Mouse (Mus musculus): ENCODE data around the gene Pcdh15. TPM values are rescaled to one million over a fixed set of nuclear protein-coding genes. Genes with fewer than 3 reads are reported as not detected.

Pcdh15 gene
- total and polyA plus RNA-seq, 3 experiments: not detected

DNA sequence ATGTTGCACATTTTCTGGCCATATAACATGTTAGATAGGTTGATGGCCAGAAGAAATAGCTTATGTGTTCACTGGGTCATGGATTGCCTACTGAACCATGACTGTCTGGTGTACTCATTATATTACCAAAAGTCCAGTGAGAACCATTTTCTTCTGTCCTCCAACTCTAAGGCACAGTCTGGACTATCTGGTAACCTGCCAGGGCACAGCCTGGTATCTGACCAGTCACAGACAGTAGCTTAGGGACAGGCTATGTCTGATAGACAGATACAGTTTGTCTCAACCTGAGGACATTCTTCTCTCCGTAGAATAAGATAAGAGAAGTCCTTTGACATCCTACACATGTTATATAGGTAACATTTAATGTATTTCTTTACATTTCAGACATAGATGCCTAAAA, 1279.6 kb downstream of the Pcdh15 start:
- no peaks in the 10 kb centered on the region for H3K4me1 ChIP-seq (ENCODE audit: control insufficient read depth in 1 of 2, insufficient read depth in 2 of 2, low read length in 2 of 2)
- no peak overlapping the region for H3K4me3 ChIP-seq (ENCODE audit: control insufficient read depth in 1 of 2, insufficient read depth in 1 of 2, low read depth in 2 of 2, low read length in 2 of 2)
- no peaks in the 10 kb centered on the region for H3K9me3 ChIP-seq (replicated peaks; ENCODE audit: insufficient read depth, low read length)
- H3K27ac ChIP-seq (ENCODE audit: control insufficient read depth, low read depth, low read length): no peak overlapping the region
- no peaks in the 10 kb centered on the region for H3K79me2 ChIP-seq (ENCODE audit: control insufficient read depth, insufficient read depth, low read length, poor library complexity)
- no peak for TF ChIP-seq NRF1 (IDR thresholded peaks at IDR 0.05; ENCODE audit: insufficient read depth, low read depth, low read length, poor library complexity, severe bottlenecking)
- no peak for TF ChIP-seq ETS1 (IDR thresholded peaks at IDR 0.05; ENCODE audit: low read depth, low read length)
- TF ChIP-seq UBTF (IDR thresholded peaks at IDR 0.05; ENCODE audit: borderline replicate concordance, insufficient read depth, low read depth, low read length): no peak
- no peak for TF ChIP-seq TCF12 (IDR thresholded peaks at IDR 0.05; ENCODE audit: low read depth, low read length)
- TF ChIP-seq MEF2A (IDR thresholded peaks at IDR 0.05; ENCODE audit: extremely low read depth, insufficient replicate concordance, low read depth, low read length, poor library complexity, severe bottlenecking): no peak
- TF ChIP-seq ELF1 (IDR thresholded peaks at IDR 0.05; ENCODE audit: low read depth, low read length): no peak
- TF ChIP-seq E2F4 (IDR thresholded peaks at IDR 0.05; ENCODE audit: borderline replicate concordance, low read depth, low read length): no peak
- no peaks in the 10 kb centered on the region for H3K27me3 ChIP-seq (ENCODE audit: control insufficient read depth in 1 of 2, insufficient read depth in 2 of 2, low read length in 2 of 2)
- no peaks in the 10 kb centered on the region for H3K36me3 ChIP-seq (ENCODE audit: control insufficient read depth in 1 of 2, insufficient read depth in 2 of 2, low read length in 2 of 2)
- H3K9ac ChIP-seq (ENCODE audit: control insufficient read depth, low read depth, low read length, poor library complexity, severe bottlenecking): no peak overlapping the region
- no peak for DNase-seq (ENCODE audit: low read depth, low spot score)

DNA sequence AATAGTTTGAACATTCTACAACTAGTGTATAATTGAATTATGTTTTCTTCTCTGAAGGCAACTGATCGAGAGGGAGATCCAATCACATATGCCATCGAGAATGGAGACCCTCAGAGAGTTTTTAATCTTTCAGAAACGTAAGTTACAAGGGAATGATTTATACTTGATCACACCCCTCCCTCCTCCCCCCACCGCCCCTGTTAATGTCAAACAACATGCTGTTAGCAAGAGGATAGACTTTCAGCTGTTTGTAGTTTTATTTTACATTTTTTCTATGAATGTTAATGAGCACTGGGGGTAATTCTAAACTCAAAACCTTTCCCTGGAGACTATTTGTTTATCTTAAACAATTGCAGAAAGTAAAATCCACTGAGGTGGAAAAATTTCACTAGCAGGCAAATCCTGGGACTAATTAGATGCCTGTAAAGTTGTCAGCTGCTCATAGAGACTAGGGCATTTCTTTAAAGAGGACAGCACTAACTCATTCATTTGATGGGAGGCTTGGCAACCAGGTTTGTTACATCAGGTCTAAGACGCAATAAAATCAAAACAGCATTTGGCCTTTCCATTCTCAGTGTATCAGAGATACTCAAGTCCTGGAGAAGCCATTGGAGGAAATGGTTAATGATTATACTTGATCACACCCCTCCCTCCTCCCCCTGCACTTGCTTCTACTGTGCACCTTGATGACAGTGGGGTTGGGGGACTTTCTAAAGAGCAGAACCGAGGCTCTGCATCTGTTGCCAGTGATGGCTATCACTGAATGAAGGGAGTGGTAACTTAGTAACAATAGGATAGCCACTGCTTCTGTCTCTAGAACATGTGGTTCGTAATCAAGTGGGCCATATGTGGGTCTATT, 1280.4 kb downstream of the Pcdh15 start:
- H3K4me1 ChIP-seq (ENCODE audit: control insufficient read depth in 1 of 2, insufficient read depth in 2 of 2, low read length in 2 of 2): no peaks in the 10 kb centered on the region
- no peak for DNase-seq (ENCODE audit: low read depth, low spot score)
- H3K27ac ChIP-seq (ENCODE audit: control insufficient read depth, low read depth, low read length): no peak overlapping the region
- H3K9ac ChIP-seq (ENCODE audit: control insufficient read depth, low read depth, low read length, poor library complexity, severe bottlenecking): no peak overlapping the region
- H3K27me3 ChIP-seq (ENCODE audit: control insufficient read depth in 1 of 2, insufficient read depth in 2 of 2, low read length in 2 of 2): no peaks in the 10 kb centered on the region
- H3K79me2 ChIP-seq (ENCODE audit: control insufficient read depth, insufficient read depth, low read length, poor library complexity): no peaks in the 10 kb centered on the region
- H3K9me3 ChIP-seq (replicated peaks; ENCODE audit: insufficient read depth, low read length): no peaks in the 10 kb centered on the region
- TF ChIP-seq ZMIZ1 (IDR thresholded peaks at IDR 0.05; ENCODE audit: low read depth, low read length): no peak
- TF ChIP-seq ETS1 (IDR thresholded peaks at IDR 0.05; ENCODE audit: low read depth, low read length): no peak
- TF ChIP-seq JUND (IDR thresholded peaks at IDR 0.05; ENCODE audit: low read depth, low read length): no peak
- no peak for TF ChIP-seq CTCF (IDR thresholded peaks at IDR 0.05 in 2 of 3, conservative IDR thresholded peaks at IDR 0.05 in 1 of 3; ENCODE audit: control insufficient read depth in 1 of 3, insufficient read depth in 1 of 3, low read depth in 2 of 3, low read length in 3 of 3, poor library complexity in 1 of 3, severe bottlenecking in 1 of 3)
- no peak for TF ChIP-seq HCFC1 (IDR thresholded peaks at IDR 0.05; ENCODE audit: low read depth, low read length)
- TF ChIP-seq BHLHE40 (IDR thresholded peaks at IDR 0.05; ENCODE audit: borderline replicate concordance, low read depth, low read length): no peak
- no peak for TF ChIP-seq MXI1 (IDR thresholded peaks at IDR 0.05; ENCODE audit: low read depth, low read length)
- no peak for TF ChIP-seq NELFE (IDR thresholded peaks at IDR 0.05; ENCODE audit: low read depth, low read length)
- TF ChIP-seq MAZ (IDR thresholded peaks at IDR 0.05; ENCODE audit: low read depth, low read length): no peak
- no peak for TF ChIP-seq POLR2AphosphoS5 (IDR thresholded peaks at IDR 0.05; ENCODE audit: borderline replicate concordance, low read depth, low read length)
- TF ChIP-seq ZKSCAN1 (IDR thresholded peaks at IDR 0.05; ENCODE audit: low read depth, low read length): no peak
- TF ChIP-seq KAT2A (conservative IDR thresholded peaks at IDR 0.05; ENCODE audit: low read depth, low read length): no peak
- no peaks in the 10 kb centered on the region for H3K36me3 ChIP-seq (ENCODE audit: control insufficient read depth in 1 of 2, insufficient read depth in 2 of 2, low read length in 2 of 2)
- H3K4me3 ChIP-seq (ENCODE audit: control insufficient read depth in 1 of 2, insufficient read depth in 1 of 2, low read depth in 2 of 2, low read length in 2 of 2): no peak overlapping the region

Measured in MEL (cell line).